Mouse (Mus musculus) ES-Bruce4 (cell line): ENCODE measurements around the gene Adgrl2.

ENCODE experiments used
- CTCF ChIP-seq: IDR thresholded peaks from one replicate; pipeline ENCODE4 v1.8.1; 2011; ENCODE audit warnings: low read depth, low read length
- POLR2A ChIP-seq: IDR thresholded peaks from one replicate; pipeline ENCODE4 v1.8.1; 2011; ENCODE audit warnings: low read length; ENCODE audit not compliant: insufficient read depth

DNA sequence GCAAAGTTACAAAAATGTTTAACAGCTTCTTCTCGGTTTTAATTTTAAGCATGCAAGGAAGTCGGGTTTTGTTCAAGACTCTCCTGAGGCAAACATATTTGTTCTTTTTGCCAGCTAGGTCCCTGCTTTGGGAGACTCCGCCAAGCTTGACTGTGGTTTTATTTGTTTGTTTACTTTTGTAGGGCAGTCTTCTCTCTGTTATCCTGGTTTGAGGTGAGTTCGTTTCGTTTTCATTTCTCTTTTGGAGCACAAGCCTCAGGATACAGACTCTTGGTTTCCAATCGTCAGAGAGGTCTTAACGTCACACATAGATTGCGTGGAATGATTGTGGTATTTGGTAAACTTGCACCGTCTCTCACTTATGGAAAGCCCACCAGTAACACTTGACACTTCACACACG is 8.3 kb upstream of the Adgrl2 start:
- TF ChIP-seq POLR2A, result no peak
- no peak for TF ChIP-seq CTCF
